Mouse (Mus musculus) CH12.LX (cell line): Measurements from ENCODE around the gene Cep78.

Source experiments
- CHD1 ChIP-seq: IDR thresholded peaks from 2 replicates; pipeline ENCODE4 v1.6.1; 2012; ENCODE audit warnings: low read depth, low read length, improper control_type of control experiment, inconsistent platforms
- CTCF ChIP-seq, 2 experiments: IDR thresholded peaks in 1 of 2; conservative IDR thresholded peaks in 1 of 2; 2 replicates each; pipeline ENCODE4 v1.5.1; 2011 to 2012; ENCODE audit warnings: low read depth in 2 of 2, low read length in 2 of 2, improper control_type of control experiment in 1 of 2, inconsistent platforms in 1 of 2, mild to moderate bottlenecking in 1 of 2, moderate library complexity in 1 of 2
- E2F4 ChIP-seq: IDR thresholded peaks from 2 replicates; pipeline ENCODE4 v1.6.1; 2011; ENCODE audit warnings: low read depth, low read length, improper control_type of control experiment; ENCODE audit not compliant: insufficient replicate concordance
- ELF1 ChIP-seq: IDR thresholded peaks from 2 replicates; pipeline ENCODE4 v1.6.1; 2014; ENCODE audit warnings: low read depth, mild to moderate bottlenecking, inconsistent platforms, low read length, improper control_type of control experiment
- EP300 ChIP-seq: IDR thresholded peaks from 2 replicates; pipeline ENCODE4 v1.6.1; 2011; ENCODE audit warnings: low read length, improper control_type of control experiment
- IRF4 ChIP-seq: IDR thresholded peaks from 2 replicates; pipeline ENCODE4 v1.6.1; 2014; ENCODE audit warnings: low read depth, mild to moderate bottlenecking, inconsistent platforms, low read length, improper control_type of control experiment
- JUND ChIP-seq: conservative IDR thresholded peaks from 2 replicates; pipeline ENCODE4 v1.6.1; 2011; ENCODE audit warnings: low read depth, low read length, improper control_type of control experiment
- MYC ChIP-seq: IDR thresholded peaks from 2 replicates; pipeline ENCODE4 v1.6.1; 2011; ENCODE audit warnings: low read depth, mild to moderate bottlenecking, improper control_type of control experiment, low read length
- NRF1 ChIP-seq: IDR thresholded peaks from 2 replicates; pipeline ENCODE4 v1.6.1; 2014; ENCODE audit warnings: low read depth, mild to moderate bottlenecking, inconsistent platforms, low read length, improper control_type of control experiment, moderate library complexity
- POLR2A ChIP-seq: IDR thresholded peaks from 2 replicates; pipeline ENCODE4 v1.6.1; 2011; ENCODE audit warnings: low read depth, mild to moderate bottlenecking, improper control_type of control experiment, low read length
- RAD21 ChIP-seq: IDR thresholded peaks from 2 replicates; pipeline ENCODE4 v1.6.1; 2011; ENCODE audit warnings: low read depth, mild to moderate bottlenecking, low read length, improper control_type of control experiment, moderate library complexity
- SMC3 ChIP-seq: IDR thresholded peaks from 2 replicates; pipeline ENCODE4 v1.6.1; 2011; ENCODE audit warnings: low read depth, low read length, improper control_type of control experiment
- ZNF384 ChIP-seq: IDR thresholded peaks from 2 replicates; pipeline ENCODE4 v1.6.1; 2012; ENCODE audit warnings: low read depth, low read length, improper control_type of control experiment, inconsistent platforms

DNA sequence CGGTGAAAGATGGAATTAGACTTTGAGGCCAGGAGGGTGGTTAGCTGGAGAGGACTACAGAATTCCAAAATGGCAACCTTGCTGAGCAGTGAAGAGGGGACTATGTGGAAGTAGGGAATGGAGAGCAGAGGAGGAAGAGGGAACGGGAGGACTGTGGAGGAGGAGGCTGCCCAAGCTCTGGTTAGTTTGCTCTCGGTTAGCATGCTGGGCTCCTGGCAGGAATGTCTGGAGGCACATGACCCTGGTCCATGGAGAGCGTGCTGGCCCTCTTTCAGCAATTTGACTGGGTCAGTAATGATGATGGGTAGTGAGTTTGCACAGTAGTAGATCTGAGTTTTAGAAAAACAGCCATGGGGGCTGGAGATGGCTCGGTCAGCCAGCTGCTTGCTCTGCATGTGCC lies 76.8 kb downstream of the Cep78 start:
- TF ChIP-seq CTCF (conservative IDR thresholded peaks at IDR 0.05 in 1 of 2, IDR thresholded peaks at IDR 0.05 in 1 of 2; ENCODE audit: low read depth in 2 of 2, low read length in 2 of 2): no peak
- TF ChIP-seq ZNF384: no peak
- no peak for TF ChIP-seq E2F4
- no peak for TF ChIP-seq IRF4
- TF ChIP-seq MYC: no peak
- TF ChIP-seq JUND: no peak
- TF ChIP-seq POLR2A: no peak
- TF ChIP-seq NRF1: no peak
- no peak for TF ChIP-seq EP300
- TF ChIP-seq CHD1: no peak
- TF ChIP-seq SMC3: no peak
- no peak for TF ChIP-seq RAD21
- no peak for TF ChIP-seq ELF1
